Mouse (Mus musculus) ES-E14 (cell line): ENCODE results near the gene Bglap. TPM values are rescaled to one million over a fixed set of nuclear protein-coding genes. Genes with fewer than 3 reads are reported as not detected.
A peak's percentile ranks its signal among the peaks of the same experiment; 100 is the strongest.
"Not testable (repeated sequence)": the region's sequence is repeated elsewhere in the genome, so short reads cannot be mapped to it uniquely, and the experiment has no call there.

Experiments
- DNase-seq: peaks from one replicate; pipeline ENCODE4 v3.0.0-alpha.2; 2013; ENCODE audit warnings: low read depth, low spot score
- H3K27ac ChIP-seq: 2 replicates; pipeline ENCODE4 v1.5.1; 2012; ENCODE audit warnings: low read depth, mild to moderate bottlenecking, low read length, moderate library complexity, mixed read lengths; ENCODE audit not compliant: poor library complexity, insufficient read depth, severe bottlenecking
- H3K36me3 ChIP-seq: 2 replicates; pipeline ENCODE4 v1.6.1; 2012; ENCODE audit warnings: mild to moderate bottlenecking, low read length, moderate library complexity, mixed read lengths; ENCODE audit not compliant: control insufficient read depth, poor library complexity, insufficient read depth, severe bottlenecking
- H3K4me1 ChIP-seq, 2 experiments: fragments of 150-350 bp in 1 of 2; sonication (generic) in 1 of 2; 2 replicates each; pipeline ENCODE4 v1.6.1; 2012; ENCODE audit warnings: low read length in 2 of 2, mild to moderate bottlenecking in 1 of 2, mixed read lengths in 1 of 2; ENCODE audit not compliant: control insufficient read depth in 2 of 2, insufficient read depth in 2 of 2, poor library complexity in 1 of 2
- H3K4me3 ChIP-seq, 2 experiments: fragments of 150-350 bp in 1 of 2; sonication (generic) in 1 of 2; 2 replicates each; pipeline ENCODE4 v1.5.1; 2012; ENCODE audit warnings: low read length in 2 of 2, low read depth in 1 of 2, mild to moderate bottlenecking in 1 of 2, mixed read lengths in 1 of 2; ENCODE audit not compliant: insufficient read depth in 1 of 2, poor library complexity in 1 of 2, severe bottlenecking in 1 of 2
- H3K9ac ChIP-seq: 2 replicates; pipeline ENCODE4 v1.6.1; 2012; ENCODE audit warnings: low read depth, mild to moderate bottlenecking, low read length, mixed read lengths; ENCODE audit not compliant: poor library complexity, insufficient read depth, severe bottlenecking
- H3K9me3 ChIP-seq: fragments of 150-350 bp; sonication (generic); 2 replicates; pipeline ENCODE4 v1.6.1; 2012; ENCODE audit warnings: low read depth, mild to moderate bottlenecking, low read length; ENCODE audit not compliant: control insufficient read depth, insufficient read depth
- CHD2 ChIP-seq: IDR thresholded peaks from 2 replicates; pipeline ENCODE4 v1.6.1; 2014; ENCODE audit warnings: mild to moderate bottlenecking, low read depth, low read length, inconsistent platforms
- HCFC1 ChIP-seq: IDR thresholded peaks from 2 replicates; pipeline ENCODE4 v1.6.1; 2012; ENCODE audit warnings: low read length, inconsistent platforms, borderline replicate concordance; ENCODE audit not compliant: insufficient read depth
- MAFK ChIP-seq: IDR thresholded peaks from 2 replicates; pipeline ENCODE4 v1.6.1; 2014; ENCODE audit warnings: mild to moderate bottlenecking, low read depth, low read length, inconsistent platforms; ENCODE audit not compliant: insufficient read depth
- ZC3H11A ChIP-seq: IDR thresholded peaks from 2 replicates; pipeline ENCODE4 v1.6.1; 2012; ENCODE audit warnings: low read depth, mild to moderate bottlenecking, inconsistent platforms, low read length, borderline replicate concordance
- ZNF384 ChIP-seq: IDR thresholded peaks from 2 replicates; pipeline ENCODE4 v1.6.1; 2012; ENCODE audit warnings: low read depth, low read length, inconsistent platforms
- in situ Hi-C, 2 experiments: fragments of 600-800 bp; cut with MboI; formaldehyde crosslinking; loops; one replicate each; pipeline ENCODE4 v1.15.1; 2025; ENCODE audit warnings: low sequenced_read_pairs in 2 of 2, inconsistent platforms in 1 of 2; ENCODE audit not compliant: unreplicated experiment in 2 of 2
- total RNA-seq: library from RNA; depleted of rRNA; stranded (reverse); fragments of 300-350 nt; gene quantifications from 2 replicates; pipeline ENCODE4 v1.2.3, GENCODE M21; 2012

The Bglap gene
- total RNA-seq, 1 experiment: not detected

DNA sequence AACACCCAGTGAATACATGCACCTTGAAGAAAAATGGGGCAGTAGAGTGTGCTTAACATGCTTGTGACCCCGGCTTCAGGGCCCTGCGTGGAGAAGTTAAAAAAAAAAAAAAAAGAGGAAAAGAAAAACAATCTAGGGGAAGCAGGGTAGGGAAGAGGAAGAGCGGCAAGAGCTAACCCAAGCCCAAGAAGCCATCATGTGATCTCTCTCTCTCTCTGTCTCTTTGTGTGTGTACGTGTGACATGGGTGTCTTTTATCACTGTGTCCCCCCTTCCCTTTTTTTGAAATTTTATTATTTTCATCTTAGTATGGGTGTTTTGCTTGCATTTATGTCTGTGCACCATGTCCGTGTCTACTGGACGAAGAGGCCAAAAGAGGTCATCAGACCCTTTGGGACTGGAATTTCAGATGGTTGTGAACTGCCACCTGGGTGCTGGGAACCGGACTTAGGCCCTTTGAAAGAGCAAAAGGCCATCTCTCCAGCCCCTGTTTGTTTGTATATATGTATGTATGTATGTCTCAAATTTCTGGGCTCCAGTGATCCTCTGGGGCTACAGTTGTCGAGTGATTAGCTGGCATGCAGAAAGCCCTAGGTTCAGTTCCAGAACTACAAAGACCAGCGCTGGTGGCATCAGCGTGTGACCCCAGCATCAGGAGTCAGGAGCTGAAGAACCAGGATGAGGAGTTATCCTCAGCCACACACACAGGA lies 19.4 kb upstream of the Bglap start:
- Histone ChIP-seq H3K27ac (no peak overlapping the region), H3K4me1 (peaks cover 2 to 4% of the 10 kb centered on the region in 2 experiments; a peak in 2 of 4 replicates), H3K4me3 (no peak overlapping the region), H3K9ac (no peak overlapping the region), H3K36me3 (peaks cover 18% of the 10 kb centered on the region; the same call in 1 of the 2 replicates), H3K9me3 (no peaks in the 10 kb centered on the region)
- DNase-seq: no peak
- TF ChIP-seq ZNF384: no peak
- TF ChIP-seq MAFK: no peak
- no peak for TF ChIP-seq HCFC1
- no peak for TF ChIP-seq CHD2
- no peak for TF ChIP-seq ZC3H11A
- in situ Hi-C loops: loop anchor here in 1 of 2 experiments (10.0 kb wide), 1 partner anchor 71 kb away; no protein-coding TSS in a partner anchor

DNA sequence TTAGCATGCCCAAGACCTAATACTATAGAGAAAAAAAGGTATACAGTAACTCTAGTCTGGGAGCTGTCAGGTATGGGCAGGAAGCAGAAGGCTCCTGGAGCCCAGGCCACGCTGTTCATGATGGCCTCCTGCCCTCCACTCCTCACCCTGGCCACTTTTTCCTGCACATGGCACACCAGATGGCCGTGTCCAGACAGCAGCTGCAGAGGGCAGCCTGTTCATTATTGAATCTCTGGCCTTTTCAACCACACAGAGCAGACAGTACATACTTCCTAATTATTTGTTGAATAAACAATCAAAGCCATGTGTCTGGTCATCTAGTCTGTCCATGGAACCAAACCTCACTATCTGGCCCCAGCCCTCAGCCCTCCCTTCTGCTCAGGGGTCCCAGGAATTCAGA lies 14.4 kb upstream of the Bglap start:
- Histone ChIP-seq H3K36me3 (peaks cover 31% of the 10 kb centered on the region; the same call in 1 of the 2 replicates), H3K4me1 (peaks cover 0 to 4% of the 10 kb centered on the region in 2 experiments; a peak in 1 of 4 replicates), H3K27ac (no peak overlapping the region), H3K9ac (no peak overlapping the region), H3K4me3 (no peak overlapping the region), H3K9me3 (no peaks in the 10 kb centered on the region)
- in situ Hi-C loops: no loop called here
- TF ChIP-seq HCFC1 (no peak), ZC3H11A (no peak), MAFK (no peak), ZNF384 (no peak), CHD2 (no peak)
- no peak for DNase-seq

DNA sequence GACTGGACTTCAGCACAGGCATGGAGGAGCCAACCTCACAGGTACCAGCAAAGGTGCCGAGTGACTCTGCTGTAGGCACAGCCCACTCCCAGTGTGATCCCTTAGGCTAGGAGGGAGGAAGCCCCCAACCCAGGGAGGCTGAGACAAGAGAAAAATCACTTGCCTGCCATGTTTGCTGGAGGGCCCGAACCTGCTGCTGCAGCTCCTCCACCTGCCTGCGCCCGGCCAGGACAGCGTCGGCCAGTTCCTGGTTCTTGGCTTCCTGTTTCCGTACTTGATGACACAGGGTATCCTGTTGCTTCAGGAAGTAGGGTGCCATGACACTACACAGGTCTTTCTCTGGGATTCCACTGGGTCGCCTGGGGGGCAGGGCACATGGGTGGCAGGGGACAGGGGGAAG lies 11.5 kb upstream of the Bglap start:
- Histone ChIP-seq H3K9me3 (no peaks in the 10 kb centered on the region), H3K4me3 (no peak overlapping the region), H3K36me3 (peaks cover 25% of the 10 kb centered on the region; the same call in 1 of the 2 replicates), H3K4me1 (peaks cover 0 to 2% of the 10 kb centered on the region in 2 experiments; a peak in 1 of 4 replicates), H3K9ac (no peak overlapping the region), H3K27ac (no peak overlapping the region)
- TF ChIP-seq HCFC1 (no peak), ZNF384 (no peak)
- no peak for DNase-seq
- in situ Hi-C loops: no loop called here

DNA sequence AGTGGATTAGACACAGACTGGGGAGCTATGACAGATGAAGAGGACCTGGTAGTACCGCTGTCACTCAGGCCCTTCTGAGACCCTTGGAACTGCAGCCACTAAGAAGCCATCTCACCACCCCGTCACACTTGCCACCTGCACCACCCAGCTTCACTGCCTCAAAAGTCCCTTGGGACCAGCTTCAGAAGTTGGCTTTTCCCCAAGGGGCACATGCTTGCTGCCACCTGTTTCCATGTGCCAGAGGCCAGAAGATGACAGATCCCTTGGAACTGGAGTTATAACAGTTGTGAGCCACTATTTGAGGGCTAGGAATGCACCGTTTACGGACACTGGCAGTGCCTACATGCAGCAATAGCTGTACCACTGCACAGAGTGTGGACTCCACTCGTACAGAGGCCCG lies 11.0 kb upstream of the Bglap start:
- TF ChIP-seq ZNF384 (no peak), ZC3H11A (no peak)
- H3K4me3 ChIP-seq: no peak overlapping the region
- no peak overlapping the region for H3K9ac ChIP-seq
- peaks cover 25% of the 10 kb centered on the region; the same call in 1 of the 2 replicates for H3K36me3 ChIP-seq
- DNase-seq: no peak
- no peaks in the 10 kb centered on the region for H3K9me3 ChIP-seq
- in situ Hi-C loops: no loop called here
- peaks cover 0 to 2% of the 10 kb centered on the region in 2 experiments; a peak in 1 of 4 replicates for H3K4me1 ChIP-seq
- no peak overlapping the region for H3K27ac ChIP-seq

DNA sequence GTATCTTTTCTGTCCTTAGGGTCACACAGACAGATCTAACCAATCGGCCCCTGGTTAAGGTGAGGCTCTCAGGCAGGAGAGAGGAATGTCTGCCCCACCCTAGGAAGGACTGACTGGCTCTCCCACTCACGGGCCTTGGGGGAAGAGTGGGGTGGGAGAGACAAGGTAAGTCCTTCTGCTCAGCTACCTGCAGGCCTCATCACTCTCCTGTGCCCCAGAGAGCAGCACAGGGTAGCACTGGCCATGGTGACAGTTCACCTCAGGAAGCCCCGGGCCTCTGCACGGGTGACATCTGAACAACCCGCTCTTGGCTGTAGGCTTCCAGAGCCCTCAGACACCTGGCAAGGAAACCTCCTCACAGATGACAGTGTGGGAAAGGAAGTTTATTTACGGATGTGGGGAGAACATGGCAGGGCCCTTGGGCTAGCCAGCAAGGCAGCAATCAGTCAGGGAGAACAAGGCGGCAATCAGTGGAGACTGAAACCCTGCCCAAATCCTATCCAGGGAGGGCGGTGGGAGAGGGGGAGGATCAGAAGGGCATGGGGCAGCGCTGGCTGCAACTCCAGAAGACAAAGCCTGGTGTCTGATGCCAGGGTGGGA lies 9.6 kb upstream of the Bglap start:
- H3K4me3 ChIP-seq: 0 out of 4 replicates have a peak overlapping the region, but pooled peaks of 1 of the 2 experiments have one; percentile 17
- peaks cover 0 to 2% of the 10 kb centered on the region in 2 experiments; a peak in 1 of 4 replicates for H3K4me1 ChIP-seq
- no peak overlapping the region for H3K27ac ChIP-seq
- H3K36me3 ChIP-seq: peaks cover 19% of the 10 kb centered on the region
- no peak overlapping the region for H3K9ac ChIP-seq
- no peak for TF ChIP-seq CHD2
- TF ChIP-seq ZNF384: no peak
- no peak for TF ChIP-seq MAFK
- no peak for TF ChIP-seq ZC3H11A
- TF ChIP-seq HCFC1: no peak
- in situ Hi-C loops: no loop called here
- H3K9me3 ChIP-seq: no peaks in the 10 kb centered on the region
- DNase-seq: no peak

DNA sequence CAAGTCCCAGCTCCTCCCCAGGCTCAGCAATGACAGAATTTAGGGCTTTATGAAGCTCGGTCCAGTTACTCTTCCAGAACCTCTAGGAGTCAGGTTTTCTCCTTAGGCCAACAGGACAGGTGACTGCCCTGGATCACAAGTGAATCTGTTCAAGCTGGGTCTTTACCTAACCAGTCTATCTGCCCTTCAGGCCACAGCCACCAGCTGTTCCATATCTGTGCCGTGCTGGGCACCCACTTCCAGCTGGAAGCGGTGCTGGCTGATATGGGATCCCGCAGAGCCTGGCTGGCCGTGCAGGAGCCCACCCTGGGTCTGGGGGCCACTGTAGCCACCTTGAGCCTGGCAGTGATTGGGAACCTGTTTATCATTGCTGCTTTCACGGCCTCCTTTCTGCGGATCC lies 1.9 kb downstream of the Bglap start:
- H3K27ac ChIP-seq, H3K36me3 ChIP-seq, H3K9ac ChIP-seq, DNase-seq, H3K4me3 ChIP-seq, H3K9me3 ChIP-seq, in situ Hi-C loops, H3K4me1 ChIP-seq: not testable (repeated sequence)
